Mouse (Mus musculus): ENCODE results near the gene Stab2. TPM values are rescaled to one million over a fixed set of nuclear protein-coding genes. Genes with fewer than 3 reads are reported as not detected.

The Stab2 gene
- total and polyA plus RNA-seq, 3 experiments: 0.28 to 0.45 (median 0.29) TPM

Other genes starting within 250 kb of the Stab2 start
- gene Gm49358, start 244.1 kb downstream of the Stab2 start, total RNA-seq (2021): 10 to 100 TPM; 20.1 to 23.6 TPM
- gene Gm49358, start 244.1 kb downstream of the Stab2 start, polyA plus RNA-seq (2012; rRNA removed): not detected in 2 replicates
- gene Nt5dc3, start 229.0 kb downstream of the Stab2 start, total RNA-seq (2021): 10 to 100 TPM; 29.8 to 57.4 TPM
- 29.0 and 30.2 TPM in 2 replicates for gene Nt5dc3, start 229.0 kb downstream of the Stab2 start, polyA plus RNA-seq (2012; rRNA removed)
- not detected for gene 1700113H08Rik, start 50.0 kb upstream of the Stab2 start, total RNA-seq (2021)
- not detected in 2 replicates for gene 1700113H08Rik, start 50.0 kb upstream of the Stab2 start, polyA plus RNA-seq (2012; rRNA removed)

Data from adrenal gland, adult 2 months (tissue).